Mouse (Mus musculus) thymus, adult 2 months (tissue): ENCODE measurements around the gene Atoh8. TPM values are rescaled to one million over a fixed set of nuclear protein-coding genes. Genes with fewer than 3 reads are reported as not detected.

Source experiments
- DNase-seq: peaks from one replicate; pipeline ENCODE4 v3.0.0; 2021
- H3K27ac ChIP-seq: fragments of 200-500 bp; 2 replicates; pipeline ENCODE4 v1.5.1; 2012; ENCODE audit warnings: low read length, control low read depth; ENCODE audit not compliant: control insufficient read depth, insufficient read depth
- H3K27me3 ChIP-seq: fragments of 200-500 bp; 2 replicates; pipeline ENCODE4 v1.6.1; 2012; ENCODE audit warnings: mild to moderate bottlenecking, low read length, moderate library complexity, mixed read lengths; ENCODE audit not compliant: control insufficient read depth, insufficient read depth
- H3K36me3 ChIP-seq: fragments of 200-500 bp; 2 replicates; pipeline ENCODE4 v1.6.1; 2012; ENCODE audit warnings: mild to moderate bottlenecking, low read length, moderate library complexity; ENCODE audit not compliant: control insufficient read depth, insufficient read depth
- H3K4me1 ChIP-seq: fragments of 200-500 bp; replicated peaks from 2 replicates; pipeline ENCODE4 v1.6.1; 2012; ENCODE audit warnings: low read length; ENCODE audit not compliant: control insufficient read depth, insufficient read depth
- H3K4me3 ChIP-seq: fragments of 200-500 bp; 2 replicates; pipeline ENCODE4 v1.5.1; 2012; ENCODE audit warnings: mild to moderate bottlenecking, low read length, control low read depth, moderate library complexity; ENCODE audit not compliant: control insufficient read depth, insufficient read depth
- CTCF ChIP-seq: fragments of 200-500 bp; IDR thresholded peaks from 2 replicates; pipeline ENCODE4 v1.5.1; 2012; ENCODE audit warnings: mild to moderate bottlenecking, control low read depth, low read length, moderate library complexity, borderline replicate concordance; ENCODE audit not compliant: control insufficient read depth, poor library complexity, insufficient read depth; ENCODE audit errors: extremely low read depth
- POLR2A ChIP-seq: fragments of 200-500 bp; IDR thresholded peaks from 2 replicates; pipeline ENCODE4 v1.6.1; 2012; ENCODE audit warnings: mild to moderate bottlenecking, low read length, control low read depth, moderate library complexity; ENCODE audit not compliant: control insufficient read depth, poor library complexity, insufficient read depth; ENCODE audit errors: extremely low read depth
- WGBS: fragments of 180-500 bp; shearing (Covaris S2); methylation state at CpG from one replicate; pipeline ENCODE4 v1.1.7; 2018; 5-methylcytosine and 5-hydroxymethylcytosine counted together
- polyA plus RNA-seq: library from polyadenylated mRNA; depleted of rRNA; stranded (reverse); fragments of >200 nt; gene quantifications from 2 replicates; pipeline ENCODE4 v1.2.3, GENCODE M21; 2012; rRNA removed

Atoh8 gene
- 3.6 and 3.8 TPM in 2 replicates for polyA plus RNA-seq

DNA sequence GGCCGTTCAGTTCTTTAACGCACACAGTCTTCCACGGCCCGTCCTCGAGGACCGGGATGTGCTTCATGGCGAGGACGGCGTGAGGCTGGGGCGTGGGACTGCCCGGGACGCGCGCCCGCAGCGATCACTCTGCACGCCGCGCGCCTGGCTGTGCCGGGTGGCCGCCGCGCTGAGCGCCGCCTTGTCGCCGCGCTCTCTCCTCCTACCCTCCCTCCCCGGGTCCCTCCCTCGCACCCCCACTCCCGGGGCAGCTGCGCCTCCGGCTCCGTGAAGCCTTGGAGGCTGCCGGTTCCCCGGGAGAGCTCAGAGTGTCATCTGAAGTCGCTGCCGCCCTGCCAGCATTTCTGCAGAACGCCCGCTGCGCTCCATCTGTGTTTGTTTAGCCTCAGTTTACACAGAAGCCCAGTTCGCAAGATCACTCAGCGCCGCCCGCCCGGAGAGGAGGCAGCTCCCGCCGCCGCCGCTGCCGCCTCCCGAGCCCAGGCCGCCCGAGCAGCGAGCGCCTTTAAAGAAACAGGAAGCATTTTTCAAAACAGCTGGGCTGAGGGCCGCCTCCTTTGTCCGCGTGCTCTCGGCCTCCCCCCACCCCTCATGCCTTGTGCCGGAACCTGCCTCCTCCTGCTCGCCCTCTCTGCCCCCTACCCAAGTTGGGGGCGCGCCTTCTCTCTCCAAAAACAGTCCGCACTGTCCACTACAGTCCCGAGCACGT, at the start of gene Atoh8:
TSS of gene Atoh8 (minus strand) at position 480 of the 709 bp plus-strand sequence.
- peaks cover 12% of the 10 kb centered on the region; the same call in 1 of the 2 replicates for H3K4me1 ChIP-seq
- WGBS = 1% methylated on average over 67 of the region's 68 CpGs
- DNase-seq = no peak
- peak within 1 kb of the TSS; percentile 27 for H3K4me3 ChIP-seq
- H3K36me3 ChIP-seq = no peaks in the 10 kb centered on the region
- TF ChIP-seq CTCF (no peak), POLR2A (no peak)
- no peak within 1 kb of the TSS for H3K27ac ChIP-seq
- H3K27me3 ChIP-seq = peaks cover 5% of the 10 kb centered on the region; the same call in 1 of the 2 replicates

DNA sequence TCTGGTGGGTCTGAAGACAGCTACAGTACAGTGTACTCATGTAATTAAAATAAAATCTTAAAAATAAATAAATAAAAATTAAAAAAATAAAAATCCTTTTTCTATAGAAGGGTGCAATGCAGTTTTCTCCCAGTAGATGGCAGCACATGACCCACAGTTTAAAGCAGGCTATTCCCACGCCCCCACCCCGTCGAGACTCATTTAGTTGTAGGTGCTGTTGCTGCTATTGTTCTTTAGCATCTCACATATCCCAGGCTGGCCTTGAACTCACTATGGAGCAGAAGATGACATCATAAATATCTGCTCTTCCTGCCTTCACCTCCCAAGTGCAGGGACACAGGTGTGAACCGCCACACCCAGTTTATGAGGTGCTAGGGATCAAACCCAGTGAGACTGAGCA, 48.5 kb upstream of the Atoh8 start:
- WGBS = 24% methylated on average over 4 of the region's 4 CpGs
- Histone ChIP-seq H3K36me3 (no peaks in the 10 kb centered on the region), H3K27me3 (no peaks in the 10 kb centered on the region), H3K4me1 (no peaks in the 10 kb centered on the region), H3K4me3 (no peak overlapping the region), H3K27ac (no peak overlapping the region)
- no peak for TF ChIP-seq CTCF
- no peak for TF ChIP-seq POLR2A
- DNase-seq = peak; percentile 25

- no peak for TF ChIP-seq CTCF
- no peak for TF ChIP-seq POLR2A
- no peak for DNase-seq
- Histone ChIP-seq H3K27ac (no peak overlapping the region), H3K4me1 (no peaks in the 10 kb centered on the region), H3K36me3 (no peaks in the 10 kb centered on the region), H3K27me3 (no peaks in the 10 kb centered on the region), H3K4me3 (no peak overlapping the region)
- WGBS = 87% methylated on average over 7 of the region's 7 CpGs
These were observed 45.1 kb upstream of the Atoh8 start for GRCm38 (mm10) chr6:72280410-72280998.

DNA sequence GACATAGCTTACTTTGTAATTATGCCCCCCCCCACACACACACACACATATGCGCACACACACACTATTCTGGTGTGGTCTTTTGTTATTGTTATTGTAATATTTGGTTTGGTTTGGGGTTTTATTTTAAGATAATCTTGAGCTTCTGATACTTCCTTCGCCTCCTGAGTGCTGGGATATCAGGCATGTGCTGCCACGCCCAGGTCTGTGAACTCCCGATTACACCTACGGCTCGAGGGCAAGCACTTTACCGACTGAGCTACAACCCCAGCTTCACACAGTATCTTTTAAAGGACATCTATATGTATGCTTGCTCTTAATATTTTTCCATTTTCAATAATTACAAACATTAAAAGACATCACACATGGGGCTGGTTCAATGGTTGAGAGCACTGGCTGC, 44.1 kb upstream of the Atoh8 start:
- H3K4me3 ChIP-seq = no peak overlapping the region
- no peaks in the 10 kb centered on the region for H3K27me3 ChIP-seq
- 96% methylated on average over 7 of the region's 7 CpGs for WGBS
- H3K36me3 ChIP-seq = no peaks in the 10 kb centered on the region
- DNase-seq = no peak
- no peaks in the 10 kb centered on the region for H3K4me1 ChIP-seq
- no peak for TF ChIP-seq POLR2A
- no peak for TF ChIP-seq CTCF
- H3K27ac ChIP-seq = no peak overlapping the region

- no peak for DNase-seq
- WGBS = 77% methylated on average over 4 of the region's 4 CpGs
These were observed 43.5 kb upstream of the Atoh8 start for GRCm38 (mm10) chr6:72278835-72279234.

GRCm38 (mm10) chr6:72277508-72278166, 42.3 kb upstream of the Atoh8 start:
- no peaks in the 10 kb centered on the region for H3K27me3 ChIP-seq
- TF ChIP-seq CTCF (no peak), POLR2A (no peak)
- no peaks in the 10 kb centered on the region for H3K36me3 ChIP-seq
- DNase-seq = no peak
- 85% methylated on average over 9 of the region's 9 CpGs for WGBS
- H3K4me3 ChIP-seq = no peak overlapping the region
- H3K27ac ChIP-seq = no peak overlapping the region
- H3K4me1 ChIP-seq = no peaks in the 10 kb centered on the region

More at GRCm38 (mm10) chr6:72278835-72279234, 43.5 kb upstream of the Atoh8 start:
- Histone ChIP-seq H3K4me3 (no peak overlapping the region), H3K4me1 (no peaks in the 10 kb centered on the region), H3K27ac (no peak overlapping the region), H3K27me3 (no peaks in the 10 kb centered on the region), H3K36me3 (no peaks in the 10 kb centered on the region)
- no peak for TF ChIP-seq CTCF
- no peak for TF ChIP-seq POLR2A

- WGBS = 91% methylated on average over 13 of the region's 13 CpGs
- no peaks in the 10 kb centered on the region for H3K4me1 ChIP-seq
- H3K4me3 ChIP-seq = no peak overlapping the region
- DNase-seq = no peak
- TF ChIP-seq POLR2A = no peak
- no peak for TF ChIP-seq CTCF
- no peak overlapping the region for H3K27ac ChIP-seq
- no peaks in the 10 kb centered on the region for H3K27me3 ChIP-seq
- no peaks in the 10 kb centered on the region for H3K36me3 ChIP-seq
These were observed 41.6 kb upstream of the Atoh8 start for GRCm38 (mm10) chr6:72276972-72277441.
